Mouse (Mus musculus) hindbrain, postnatal 0 days (tissue): ENCODE measurements around the gene Lhx1. TPM values are rescaled to one million over a fixed set of nuclear protein-coding genes. Genes with fewer than 3 reads are reported as not detected.

Source experiments
- ATAC-seq: fragments of 200-750 bp; cut with Nextera tagmentation; 2 replicates; pipeline ENCODE4 v1.8.0; 2017; ENCODE audit warnings: mild to moderate bottlenecking, moderate TSS enrichment, moderate library complexity
- DNase-seq: peaks from one replicate; pipeline ENCODE4 v3.0.0-alpha.2; 2015; ENCODE audit warnings: low spot score
- H3K27ac ChIP-seq: fragments of 300-500 bp; sonication (generic); 2 replicates; pipeline ENCODE4 v1.5.1; 2014; ENCODE audit warnings: mild to moderate bottlenecking
- H3K27me3 ChIP-seq: fragments of 300-500 bp; sonication (generic); 2 replicates; pipeline ENCODE4 v1.6.1; 2014; ENCODE audit warnings: low read length, mixed read lengths; ENCODE audit not compliant: insufficient read depth
- H3K36me3 ChIP-seq: fragments of 300-500 bp; sonication (generic); 2 replicates; pipeline ENCODE4 v1.6.1; 2014; ENCODE audit warnings: low read length, mixed read lengths; ENCODE audit not compliant: insufficient read depth
- H3K4me1 ChIP-seq: fragments of 300-500 bp; sonication (generic); 2 replicates; pipeline ENCODE4 v1.6.1; 2014; ENCODE audit warnings: antibody characterized with exemption, low read length, mixed read lengths; ENCODE audit not compliant: insufficient read depth
- H3K4me2 ChIP-seq: fragments of 300-500 bp; sonication (generic); 2 replicates; pipeline ENCODE4 v1.6.1; 2014; ENCODE audit warnings: low read depth, mild to moderate bottlenecking, low read length, moderate library complexity, mixed read lengths
- H3K4me3 ChIP-seq: fragments of 300-500 bp; sonication (generic); 2 replicates; pipeline ENCODE4 v1.5.1; 2014; ENCODE audit warnings: low read length
- H3K9ac ChIP-seq: fragments of 300-500 bp; sonication (generic); replicated peaks from 2 replicates; pipeline ENCODE4 v1.6.1; 2014; ENCODE audit warnings: mild to moderate bottlenecking, low read length, moderate library complexity, mixed read lengths
- H3K9me3 ChIP-seq: fragments of 300-500 bp; sonication (generic); 2 replicates; pipeline ENCODE4 v1.6.1; 2016; ENCODE audit warnings: low read length, mixed read lengths
- CTCF ChIP-seq: IDR thresholded peaks from 2 replicates; pipeline ENCODE4 v1.5.1; 2016; ENCODE audit warnings: antibody characterized with exemption, control low read depth, low read depth
- WGBS: fragments of 180-500 bp; shearing (Covaris S2); extraction: QIAGEN DNeasy Blood & Tissue Kit; methylation state at CpG from one replicate; pipeline ENCODE4 v1.1.7; 2014; 5-methylcytosine and 5-hydroxymethylcytosine counted together
- polyA plus RNA-seq: library from polyadenylated mRNA; unstranded; fragments of >200 nt; fragmentation: Nextera tagmentation; extraction: Ambion mirVana; gene quantifications from 2 replicates; pipeline ENCODE4 v1.2.1, GENCODE M21; 2015
- total RNA-seq: library from RNA; depleted of rRNA; stranded (reverse); fragments of >200 nt; gene quantifications from 2 replicates; pipeline ENCODE4 v1.2.3, GENCODE M21; 2014

Gene Lhx1
- total and polyA plus RNA-seq, 2 experiments from 2014 or later: 28.9 to 52.0 TPM

- no peak overlapping the region for H3K9ac ChIP-seq
- DNase-seq: no peak
- H3K4me2 ChIP-seq: no peak overlapping the region
- WGBS: 79% methylated on average over 4 of the region's 4 CpGs
- H3K4me1 ChIP-seq: no peaks in the 10 kb centered on the region
- no peak overlapping the region for H3K27ac ChIP-seq
- no peak for ATAC-seq
- no peaks in the 10 kb centered on the region for H3K36me3 ChIP-seq
- no peak overlapping the region for H3K4me3 ChIP-seq
- H3K9me3 ChIP-seq: no peaks in the 10 kb centered on the region
- TF ChIP-seq CTCF: no peak
- H3K27me3 ChIP-seq: no peaks in the 10 kb centered on the region
Measured at GRCm38 (mm10) chr11:84551296-84551695, 26.0 kb upstream of the Lhx1 start.

- 50% methylated on average over 6 of the region's 6 CpGs for WGBS
- DNase-seq: no peak
Measured at GRCm38 (mm10) chr11:84549258-84549791, 24.0 kb upstream of the Lhx1 start.

GRCm38 (mm10) chr11:84548293-84548692, 23.0 kb upstream of the Lhx1 start:
- Histone ChIP-seq H3K9me3 (no peaks in the 10 kb centered on the region), H3K9ac (no peak overlapping the region), H3K36me3 (no peaks in the 10 kb centered on the region), H3K4me2 (no peak overlapping the region), H3K27me3 (no peaks in the 10 kb centered on the region), H3K27ac (no peak overlapping the region), H3K4me1 (no peaks in the 10 kb centered on the region), H3K4me3 (no peak overlapping the region)
- 26% methylated on average over 2 of the region's 2 CpGs for WGBS
- no peak for TF ChIP-seq CTCF
- DNase-seq: no peak
- no peak for ATAC-seq

More at GRCm38 (mm10) chr11:84549258-84549791, 24.0 kb upstream of the Lhx1 start:
- ATAC-seq: no peak
- no peaks in the 10 kb centered on the region for H3K4me1 ChIP-seq
- H3K4me2 ChIP-seq: no peak overlapping the region
- no peaks in the 10 kb centered on the region for H3K36me3 ChIP-seq
- H3K9me3 ChIP-seq: no peaks in the 10 kb centered on the region
- no peak overlapping the region for H3K9ac ChIP-seq
- no peak for TF ChIP-seq CTCF
- H3K27ac ChIP-seq: no peak overlapping the region
- H3K4me3 ChIP-seq: no peak overlapping the region
- no peaks in the 10 kb centered on the region for H3K27me3 ChIP-seq

GRCm38 (mm10) chr11:84539981-84540380, 14.6 kb upstream of the Lhx1 start:
- no peaks in the 10 kb centered on the region for H3K4me1 ChIP-seq
- TF ChIP-seq CTCF: no peak
- DNase-seq (no peak), ATAC-seq (no peak)
- H3K9me3 ChIP-seq: no peaks in the 10 kb centered on the region
- H3K27ac ChIP-seq: peak overlapping the region; percentile 5; the same call in 1 of the 2 replicates
- no peak overlapping the region for H3K4me2 ChIP-seq
- WGBS: 20% methylated on average over 4 of the region's 4 CpGs
- no peak overlapping the region for H3K9ac ChIP-seq
- H3K36me3 ChIP-seq: no peaks in the 10 kb centered on the region
- H3K27me3 ChIP-seq: no peaks in the 10 kb centered on the region
- no peak overlapping the region for H3K4me3 ChIP-seq

- DNase-seq (peak; percentile 62), ATAC-seq (no peak)
- H3K4me2 ChIP-seq: peak overlapping the region; percentile 68
- H3K4me3 ChIP-seq: 0 out of 2 replicates have a peak overlapping the region, but pooled peaks have one; percentile 13
- H3K27me3 ChIP-seq: peaks cover 15% of the 10 kb centered on the region; the same call in 1 of the 2 replicates
- no peak for TF ChIP-seq CTCF
- peak overlapping the region; percentile 33 for H3K9ac ChIP-seq
- H3K4me1 ChIP-seq: peaks cover 11% of the 10 kb centered on the region; the same call in 1 of the 2 replicates
- 8% methylated on average over 14 of the region's 14 CpGs for WGBS
- H3K9me3 ChIP-seq: no peaks in the 10 kb centered on the region
- 0 out of 2 replicates have a peak overlapping the region, but pooled peaks have one; percentile 15 for H3K27ac ChIP-seq
- H3K36me3 ChIP-seq: no peaks in the 10 kb centered on the region
Measured at GRCm38 (mm10) chr11:84529797-84530703, 4.7 kb upstream of the Lhx1 start.

- Histone ChIP-seq H3K27me3 (peaks cover 15% of the 10 kb centered on the region; the same call in 1 of the 2 replicates), H3K4me2 (peak overlapping the region; percentile 68), H3K4me3 (peak overlapping the region; percentile 13), H3K27ac (peak overlapping the region; percentile 51; the same call in 1 of the 2 replicates), H3K36me3 (no peaks in the 10 kb centered on the region), H3K9me3 (no peaks in the 10 kb centered on the region), H3K9ac (peak overlapping the region; percentile 33), H3K4me1 (peaks cover 11% of the 10 kb centered on the region; the same call in 1 of the 2 replicates)
- DNase-seq (no peak), ATAC-seq (no peak)
- WGBS: under 1% methylated on average over 24 of the region's 24 CpGs
- no peak for TF ChIP-seq CTCF
Measured at GRCm38 (mm10) chr11:84529143-84529755, 3.9 kb upstream of the Lhx1 start.
